Mouse (Mus musculus): ENCODE data around the gene Lgr6. TPM values are rescaled to one million over a fixed set of nuclear protein-coding genes. Genes with fewer than 3 reads are reported as not detected.

The Lgr6 gene
- polyA plus RNA-seq, 1 experiment from 2014 or later = 0.52 TPM

GRCm38 (mm10) chr1:134942898-134943297, 162.2 kb downstream of the Lgr6 start:
- Histone ChIP-seq H3K27ac (ENCODE audit: low read depth, low read length) (no peak overlapping the region), H3K36me3 (ENCODE audit: control insufficient read depth, insufficient read depth, low read length) (no peaks in the 10 kb centered on the region), H3K9ac (ENCODE audit: low read length) (no peak overlapping the region), H3K4me3 (ENCODE audit: low read depth, low read length) (no peak overlapping the region), H3K4me1 (ENCODE audit: control insufficient read depth, insufficient read depth, low read length) (no peaks in the 10 kb centered on the region), H3K4me2 (ENCODE audit: low read depth) (no peak overlapping the region), H3K9me3 (ENCODE audit: control insufficient read depth, low read length) (no peaks in the 10 kb centered on the region), H3K27me3 (ENCODE audit: control insufficient read depth, insufficient read depth, low read length) (no peaks in the 10 kb centered on the region)
- WGBS = 90% methylated on average over 2 of the region's 2 CpGs
- DNase-seq (ENCODE audit: low spot score) (no peak), ATAC-seq (ENCODE audit: insufficient read depth, low FRiP score, low TSS enrichment) (no peak)

- H3K9me3 ChIP-seq (ENCODE audit: control insufficient read depth, low read length) = no peaks in the 10 kb centered on the region
- WGBS = 49% methylated on average over 4 of the region's 4 CpGs
These were observed 164.2 kb downstream of the Lgr6 start for GRCm38 (mm10) chr1:134940863-134941262.

GRCm38 (mm10) chr1:134938233-134938632, 166.8 kb downstream of the Lgr6 start:
- no peak for ATAC-seq (ENCODE audit: insufficient read depth, low FRiP score, low TSS enrichment)

More at GRCm38 (mm10) chr1:134940863-134941262, 164.2 kb downstream of the Lgr6 start:
- no peak for ATAC-seq (ENCODE audit: insufficient read depth, low FRiP score, low TSS enrichment)
- no peak overlapping the region for H3K27ac ChIP-seq (ENCODE audit: low read depth, low read length)
- no peak overlapping the region for H3K9ac ChIP-seq (ENCODE audit: low read length)
- DNase-seq (ENCODE audit: low spot score) = no peak
- H3K4me2 ChIP-seq (ENCODE audit: low read depth) = no peak overlapping the region
- no peaks in the 10 kb centered on the region for H3K36me3 ChIP-seq (ENCODE audit: control insufficient read depth, insufficient read depth, low read length)
- no peak overlapping the region for H3K4me3 ChIP-seq (ENCODE audit: low read depth, low read length)
- no peaks in the 10 kb centered on the region for H3K27me3 ChIP-seq (ENCODE audit: control insufficient read depth, insufficient read depth, low read length)
- no peaks in the 10 kb centered on the region for H3K4me1 ChIP-seq (ENCODE audit: control insufficient read depth, insufficient read depth, low read length)

GRCm38 (mm10) chr1:134936335-134936734, 168.7 kb downstream of the Lgr6 start:
- no peak overlapping the region for H3K9ac ChIP-seq (ENCODE audit: low read length)
- H3K4me1 ChIP-seq (ENCODE audit: control insufficient read depth, insufficient read depth, low read length) = no peaks in the 10 kb centered on the region
- WGBS = 87% methylated on average over 6 of the region's 6 CpGs
- H3K36me3 ChIP-seq (ENCODE audit: control insufficient read depth, insufficient read depth, low read length) = no peaks in the 10 kb centered on the region
- no peak overlapping the region for H3K27ac ChIP-seq (ENCODE audit: low read depth, low read length)
- H3K27me3 ChIP-seq (ENCODE audit: control insufficient read depth, insufficient read depth, low read length) = no peaks in the 10 kb centered on the region
- H3K4me3 ChIP-seq (ENCODE audit: low read depth, low read length) = no peak overlapping the region
- ATAC-seq (ENCODE audit: insufficient read depth, low FRiP score, low TSS enrichment) = no peak
- H3K4me2 ChIP-seq (ENCODE audit: low read depth) = no peak overlapping the region
- H3K9me3 ChIP-seq (ENCODE audit: control insufficient read depth, low read length) = no peaks in the 10 kb centered on the region
- DNase-seq (ENCODE audit: low spot score) = no peak

More at GRCm38 (mm10) chr1:134938233-134938632, 166.8 kb downstream of the Lgr6 start:
- H3K4me1 ChIP-seq (ENCODE audit: control insufficient read depth, insufficient read depth, low read length) = no peaks in the 10 kb centered on the region
- H3K9ac ChIP-seq (ENCODE audit: low read length) = no peak overlapping the region
- no peak overlapping the region for H3K4me3 ChIP-seq (ENCODE audit: low read depth, low read length)
- no peaks in the 10 kb centered on the region for H3K9me3 ChIP-seq (ENCODE audit: control insufficient read depth, low read length)
- no peak overlapping the region for H3K27ac ChIP-seq (ENCODE audit: low read depth, low read length)
- no peaks in the 10 kb centered on the region for H3K36me3 ChIP-seq (ENCODE audit: control insufficient read depth, insufficient read depth, low read length)
- H3K27me3 ChIP-seq (ENCODE audit: control insufficient read depth, insufficient read depth, low read length) = no peaks in the 10 kb centered on the region
- H3K4me2 ChIP-seq (ENCODE audit: low read depth) = no peak overlapping the region
- 95% methylated on average over 1 of the region's 1 CpGs for WGBS
- DNase-seq (ENCODE audit: low spot score) = no peak

Other genes starting within 250 kb of the Lgr6 start
- gene Ppp1r12b, start 149.3 kb downstream of the Lgr6 start, polyA plus RNA-seq (2014; fragmentation: Nextera tagmentation; extraction: Ambion mirVana) = 6.8 and 7.8 TPM in 2 replicates
- gene Ube2t, start 142.7 kb downstream of the Lgr6 start, polyA plus RNA-seq (2014; fragmentation: Nextera tagmentation; extraction: Ambion mirVana) = 39.2 and 44.8 TPM in 2 replicates
- gene Ptpn7, start 27.4 kb upstream of the Lgr6 start, polyA plus RNA-seq (2014; fragmentation: Nextera tagmentation; extraction: Ambion mirVana) = 1.6 and 1.7 TPM in 2 replicates
- gene Arl8a, start 41.5 kb upstream of the Lgr6 start, polyA plus RNA-seq (2014; fragmentation: Nextera tagmentation; extraction: Ambion mirVana) = 104 and 111 TPM in 2 replicates
- gene Gpr37l1, start 62.4 kb upstream of the Lgr6 start, polyA plus RNA-seq (2014; fragmentation: Nextera tagmentation; extraction: Ambion mirVana) = not detected in 2 replicates
- 1.2 and 1.4 TPM in 2 replicates for gene Elf3, start 153.3 kb upstream of the Lgr6 start, polyA plus RNA-seq (2014; fragmentation: Nextera tagmentation; extraction: Ambion mirVana)
- 106 and 112 TPM in 2 replicates for gene Rnpep, start 178.8 kb upstream of the Lgr6 start, polyA plus RNA-seq (2014; fragmentation: Nextera tagmentation; extraction: Ambion mirVana)
- 152 and 170 TPM in 2 replicates for gene Timm17a, start 208.5 kb upstream of the Lgr6 start, polyA plus RNA-seq (2014; fragmentation: Nextera tagmentation; extraction: Ambion mirVana)
- gene Lmod1, start 219.5 kb upstream of the Lgr6 start, polyA plus RNA-seq (2014; fragmentation: Nextera tagmentation; extraction: Ambion mirVana) = 0.35 and 0.37 TPM in 2 replicates